Mouse (Mus musculus) ES-Bruce4 (cell line): ENCODE results near the gene Gps2. TPM values are rescaled to one million over a fixed set of nuclear protein-coding genes. Genes with fewer than 3 reads are reported as not detected.

Experiments
- H3K27ac ChIP-seq: 2 replicates; pipeline ENCODE4 v1.5.1; 2012; ENCODE audit warnings: low read length, inconsistent platforms; ENCODE audit not compliant: insufficient read depth
- H3K27me3 ChIP-seq: 2 replicates; pipeline ENCODE4 v1.6.1; 2012; ENCODE audit warnings: mild to moderate bottlenecking, low read length, inconsistent platforms; ENCODE audit not compliant: control insufficient read depth, poor library complexity, insufficient read depth, severe bottlenecking
- H3K36me3 ChIP-seq: 2 replicates; pipeline ENCODE4 v1.6.1; 2012; ENCODE audit warnings: inconsistent platforms, mild to moderate bottlenecking, low read length, moderate library complexity; ENCODE audit not compliant: control insufficient read depth, poor library complexity, insufficient read depth, severe bottlenecking
- H3K4me1 ChIP-seq: one replicate; pipeline ENCODE4 v1.8.1; 2011; ENCODE audit warnings: low read length; ENCODE audit not compliant: control insufficient read depth, insufficient read depth
- H3K4me3 ChIP-seq: 2 replicates; pipeline ENCODE4 v1.5.1; 2011; ENCODE audit warnings: low read depth, mild to moderate bottlenecking, low read length
- H3K9ac ChIP-seq: 2 replicates; pipeline ENCODE4 v1.6.1; 2012; ENCODE audit warnings: low read depth, mild to moderate bottlenecking, inconsistent platforms; ENCODE audit not compliant: poor library complexity, severe bottlenecking
- H3K9me3 ChIP-seq: replicated peaks from 2 replicates; pipeline ENCODE4 v1.6.1; 2012; ENCODE audit warnings: mild to moderate bottlenecking, low read length, inconsistent platforms; ENCODE audit not compliant: control insufficient read depth, poor library complexity, insufficient read depth, severe bottlenecking
- CTCF ChIP-seq: IDR thresholded peaks from one replicate; pipeline ENCODE4 v1.8.1; 2011; ENCODE audit warnings: low read depth, low read length
- EP300 ChIP-seq: IDR thresholded peaks from 2 replicates; pipeline ENCODE4 v1.6.1; 2011; ENCODE audit warnings: low read depth, low read length; ENCODE audit not compliant: insufficient read depth
- POLR2A ChIP-seq: IDR thresholded peaks from one replicate; pipeline ENCODE4 v1.8.1; 2011; ENCODE audit warnings: low read length; ENCODE audit not compliant: insufficient read depth
- polyA plus RNA-seq: library from polyadenylated mRNA; stranded (reverse); fragments of >200 nt; gene quantifications from 2 replicates; pipeline ENCODE4 v1.2.4, GENCODE M21; 2011; ENCODE audit warnings: low read depth; ENCODE audit not compliant: missing spikeins, insufficient read depth, insufficient read length

The Gps2 gene
- 23.9 and 24.4 TPM in 2 replicates for polyA plus RNA-seq

GRCm38 (mm10) chr11:69913554-69914371 lies at the start of gene Gps2:
Gene Gps2 (plus strand): TSS chr11:69913888.
- Histone ChIP-seq H3K9ac (peak within 1 kb of the TSS; percentile 71), H3K27me3 (no peaks in the 10 kb centered on the region), H3K27ac (no peak within 1 kb of the TSS; the same call in 1 of the 2 replicates), H3K36me3 (peaks cover 38% of the 10 kb centered on the region), H3K4me3 (peak within 1 kb of the TSS; percentile 83), H3K9me3 (no peaks in the 10 kb centered on the region), H3K4me1 (no peaks in the 10 kb centered on the region)
- TF ChIP-seq POLR2A (no peak), EP300 (no peak), CTCF (no peak)

- Histone ChIP-seq H3K36me3 (no peaks in the 10 kb centered on the region), H3K4me1 (no peaks in the 10 kb centered on the region), H3K4me3 (no peak overlapping the region), H3K27me3 (no peaks in the 10 kb centered on the region), H3K27ac (no peak overlapping the region), H3K9me3 (no peaks in the 10 kb centered on the region), H3K9ac (no peak overlapping the region)
- TF ChIP-seq POLR2A (no peak), CTCF (no peak), EP300 (no peak)
These were observed 49.4 kb upstream of the Gps2 start for GRCm38 (mm10) chr11:69864138-69864860.

- H3K27ac ChIP-seq = no peak overlapping the region
- H3K4me3 ChIP-seq = no peak overlapping the region
- H3K9ac ChIP-seq = no peak overlapping the region
- H3K9me3 ChIP-seq = no peaks in the 10 kb centered on the region
- H3K4me1 ChIP-seq = no peaks in the 10 kb centered on the region
- TF ChIP-seq EP300 = no peak
- H3K36me3 ChIP-seq = no peaks in the 10 kb centered on the region
- H3K27me3 ChIP-seq = no peaks in the 10 kb centered on the region
These were observed 48.1 kb upstream of the Gps2 start for GRCm38 (mm10) chr11:69865561-69865960.

GRCm38 (mm10) chr11:69867335-69867734 lies 46.4 kb upstream of the Gps2 start:
- H3K4me3 ChIP-seq = no peak overlapping the region
- no peak overlapping the region for H3K27ac ChIP-seq
- TF ChIP-seq POLR2A = no peak
- no peak for TF ChIP-seq EP300
- no peak for TF ChIP-seq CTCF
- H3K9me3 ChIP-seq = no peaks in the 10 kb centered on the region
- H3K4me1 ChIP-seq = no peaks in the 10 kb centered on the region
- H3K36me3 ChIP-seq = no peaks in the 10 kb centered on the region
- H3K27me3 ChIP-seq = no peaks in the 10 kb centered on the region
- H3K9ac ChIP-seq = no peak overlapping the region

GRCm38 (mm10) chr11:69870289-69871069 lies 43.2 kb upstream of the Gps2 start:
- H3K4me1 ChIP-seq = no peaks in the 10 kb centered on the region
- no peak overlapping the region for H3K9ac ChIP-seq
- H3K9me3 ChIP-seq = no peaks in the 10 kb centered on the region
- no peaks in the 10 kb centered on the region for H3K27me3 ChIP-seq
- H3K36me3 ChIP-seq = no peaks in the 10 kb centered on the region
- H3K4me3 ChIP-seq = no peak overlapping the region
- H3K27ac ChIP-seq = no peak overlapping the region
- TF ChIP-seq EP300 = no peak
- no peak for TF ChIP-seq POLR2A

- Histone ChIP-seq H3K27me3 (no peaks in the 10 kb centered on the region), H3K9me3 (no peaks in the 10 kb centered on the region), H3K4me3 (no peak overlapping the region), H3K27ac (no peak overlapping the region), H3K36me3 (no peaks in the 10 kb centered on the region), H3K9ac (no peak overlapping the region), H3K4me1 (no peaks in the 10 kb centered on the region)
- TF ChIP-seq POLR2A = no peak
- TF ChIP-seq CTCF = no peak
- TF ChIP-seq EP300 = no peak
These were observed 41.9 kb upstream of the Gps2 start for GRCm38 (mm10) chr11:69871822-69872221.
